Mouse (Mus musculus) ovary, postnatal 10 days (tissue): ENCODE measurements around the gene Bmpr1a.

Experiments used
- DNase-seq: peaks from one replicate; pipeline ENCODE4 v3.0.0; 2022; ENCODE audit warnings: low spot score

Bmpr1a gene

DNA sequence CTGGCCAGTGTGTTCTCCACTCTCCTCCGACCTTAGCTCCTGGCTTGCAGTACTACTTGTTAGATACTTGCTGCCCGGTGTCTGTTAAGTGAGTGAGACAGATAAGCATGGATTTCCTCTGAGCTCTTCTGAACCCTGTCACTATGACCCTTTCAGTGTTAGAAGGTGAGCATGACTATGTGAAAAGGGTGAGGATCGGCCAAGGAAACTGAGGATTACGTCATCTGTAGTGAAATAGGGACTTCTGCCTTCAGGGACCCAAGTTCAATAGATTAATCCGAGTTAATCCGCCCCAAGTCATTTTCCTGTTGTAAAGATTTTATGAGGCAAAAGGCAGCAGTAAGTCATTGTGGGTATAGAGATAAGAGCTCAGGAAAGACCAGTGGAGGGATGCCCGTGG, 2.2 kb upstream of the Bmpr1a start:
- no peak for DNase-seq

DNA sequence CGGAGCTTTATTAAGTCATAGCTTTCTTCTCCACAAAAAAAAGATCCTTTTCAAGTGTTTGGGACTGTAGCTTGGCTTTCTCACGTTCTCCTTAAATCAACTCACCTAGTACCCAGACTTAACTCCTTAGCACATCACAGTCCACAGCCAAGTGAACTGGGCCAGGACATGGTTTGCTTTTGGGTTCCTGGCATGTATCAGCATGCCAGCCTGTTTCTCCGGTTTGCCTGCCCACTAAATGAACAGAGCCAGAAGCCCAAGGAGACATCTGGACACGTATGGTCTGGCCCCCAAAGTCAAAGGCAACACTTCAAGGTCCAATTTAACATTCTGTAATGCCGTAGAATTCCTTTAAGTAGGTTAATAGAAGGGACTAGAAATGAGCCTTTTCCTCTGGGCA, 1.2 kb upstream of the Bmpr1a start:
- no peak for DNase-seq

DNA sequence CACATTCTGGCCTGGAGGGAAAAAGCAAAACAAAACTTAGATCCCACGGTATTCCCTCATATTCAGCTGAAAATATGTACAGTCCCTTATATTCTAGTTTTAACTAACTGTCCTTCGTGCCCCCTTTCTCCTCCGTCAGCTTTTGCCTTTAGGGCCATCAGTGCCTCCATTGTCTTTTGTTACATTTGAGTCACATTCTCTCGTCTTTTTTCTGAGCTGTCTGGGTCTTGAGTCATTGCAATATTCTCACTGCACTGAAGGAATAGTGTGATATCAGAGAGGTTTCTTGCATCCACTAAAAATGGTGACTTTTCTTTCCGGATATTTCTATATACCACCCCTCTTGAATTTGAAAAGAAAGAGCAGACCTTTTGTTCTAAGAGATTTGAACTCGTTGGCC, 618 bp upstream of the Bmpr1a start:
- DNase-seq, result no peak

DNA sequence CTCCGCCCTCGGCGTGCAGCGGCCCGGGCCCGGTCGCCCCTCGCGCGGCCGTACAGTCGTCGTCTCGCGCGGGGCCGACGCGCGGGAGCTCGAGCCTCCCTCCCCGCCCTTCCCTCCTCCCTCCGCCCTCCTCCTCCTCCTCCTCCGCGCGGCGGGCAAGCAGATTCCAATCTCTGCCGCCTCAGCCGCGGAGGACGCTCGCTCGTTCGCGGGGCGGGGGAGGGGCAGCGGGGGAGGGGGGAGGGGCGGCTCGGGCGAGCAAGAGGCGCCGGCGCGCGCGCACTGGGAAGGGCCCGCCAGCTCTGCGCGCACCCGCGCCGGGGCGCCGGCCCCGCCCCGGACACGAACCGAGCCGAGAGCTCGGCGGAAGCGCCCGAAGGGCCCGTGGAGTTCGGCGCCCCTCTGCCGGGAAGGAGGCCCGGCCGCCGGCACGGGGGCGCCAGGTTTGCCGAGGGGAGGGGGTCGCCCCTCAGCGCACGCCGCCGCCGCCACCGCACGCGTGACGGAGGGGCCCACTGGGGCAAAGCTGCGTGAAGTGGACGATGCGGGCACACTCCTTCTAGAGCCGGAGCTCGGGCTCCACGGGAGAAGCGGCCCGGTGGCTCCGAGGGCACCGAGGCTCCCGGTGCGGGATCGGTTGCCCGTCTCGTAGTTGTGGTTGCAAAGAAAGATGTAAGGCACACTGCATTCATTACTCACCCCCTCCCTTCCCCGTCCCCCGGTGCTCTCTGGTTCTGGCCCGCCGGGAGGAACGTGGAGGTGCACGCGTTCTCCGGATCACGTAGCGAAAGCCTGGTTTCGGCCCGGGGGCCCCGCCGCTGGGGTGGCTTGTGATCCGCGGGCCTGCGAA, 441 bp downstream of the Bmpr1a start:
- DNase-seq, result peak; percentile 75

DNA sequence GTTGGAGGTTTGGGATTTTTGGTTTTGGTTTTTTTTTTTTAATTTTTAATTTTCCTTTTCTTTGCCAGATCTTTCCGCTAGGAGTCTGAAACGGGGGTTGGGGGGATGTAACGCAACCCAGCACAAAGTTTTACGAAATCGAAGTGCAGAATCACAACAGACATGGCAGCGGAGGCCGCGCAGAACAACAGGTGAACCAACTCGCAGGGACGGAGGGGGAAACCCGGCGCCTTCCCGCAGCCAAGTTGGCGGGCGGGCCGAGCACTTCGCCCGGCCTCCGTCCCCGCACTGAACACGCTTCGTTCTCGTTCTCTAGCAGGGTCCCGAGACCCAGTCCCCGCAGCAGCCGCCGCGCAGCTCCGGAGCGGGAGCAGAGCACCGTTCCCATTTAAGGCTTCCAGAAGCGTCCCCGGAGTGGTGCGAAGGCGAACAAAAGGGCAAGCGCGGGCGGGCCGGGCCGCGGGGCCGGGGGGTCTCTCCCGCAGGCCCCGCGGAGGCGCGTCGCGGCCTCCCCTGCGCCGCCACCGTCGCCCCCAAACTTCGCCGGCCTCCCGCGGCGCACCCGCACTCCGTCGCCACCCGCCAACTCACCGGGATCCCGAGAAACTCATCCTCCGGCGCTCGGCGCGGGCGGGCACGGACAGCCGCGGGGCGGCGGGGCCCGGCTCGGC, 1.2 kb downstream of the Bmpr1a start:
- peak; percentile 44 for DNase-seq

DNA sequence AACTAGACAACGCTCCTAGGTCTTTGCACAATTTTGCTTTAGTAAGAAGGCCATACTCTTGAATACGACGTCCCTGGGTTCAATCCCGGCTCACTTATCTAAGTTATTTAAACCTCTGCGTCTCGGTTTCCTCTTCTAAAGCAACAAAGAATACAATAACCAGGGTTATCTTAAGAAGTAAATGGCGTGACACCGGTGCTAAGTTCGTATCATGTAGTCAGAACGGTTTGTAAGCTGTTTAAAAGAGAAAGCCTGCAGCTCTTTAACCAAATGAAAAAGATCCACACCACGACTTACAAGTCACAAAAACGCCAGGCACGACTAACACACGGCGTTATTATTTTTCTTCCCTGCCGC, 1.7 kb downstream of the Bmpr1a start:
- no peak for DNase-seq

DNA sequence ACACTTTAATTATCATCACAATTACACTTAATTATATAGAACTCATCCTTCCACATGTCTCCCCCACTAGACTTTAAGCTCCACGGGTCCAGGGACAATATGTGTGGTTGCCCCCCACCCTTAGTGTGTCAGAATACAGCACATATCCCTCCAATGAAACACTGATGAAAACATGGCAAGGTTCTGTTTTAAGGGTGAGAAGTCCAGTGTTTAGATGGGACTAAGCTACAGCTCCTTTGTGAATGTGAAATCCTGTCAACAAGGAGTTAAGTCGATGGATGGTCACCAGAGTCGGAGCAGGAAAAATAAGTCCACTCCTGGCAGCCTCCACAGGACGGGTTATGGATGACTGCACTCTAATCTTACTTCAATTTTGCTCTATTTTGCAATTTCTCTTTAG, 2.8 kb downstream of the Bmpr1a start:
- DNase-seq, result no peak

DNA sequence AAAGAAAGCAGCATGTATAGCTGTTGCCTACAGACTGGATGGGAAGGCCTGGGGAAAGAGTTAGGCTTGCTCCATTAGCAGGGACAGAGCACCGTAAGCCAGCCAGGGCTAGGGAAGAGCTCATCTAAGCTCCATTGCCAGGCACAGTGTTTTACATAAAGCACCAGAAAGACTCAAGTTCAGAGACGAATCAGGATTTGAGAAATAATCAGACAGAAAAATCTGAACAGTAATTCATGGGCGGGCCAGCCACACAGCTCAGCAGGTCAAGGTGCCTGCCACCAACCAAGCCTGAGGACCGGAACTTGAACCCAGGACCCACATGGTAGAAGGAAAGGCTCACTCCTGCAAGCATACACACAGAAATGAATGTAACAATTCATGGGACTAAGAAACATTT, 3.5 kb downstream of the Bmpr1a start:
- no peak for DNase-seq

DNA sequence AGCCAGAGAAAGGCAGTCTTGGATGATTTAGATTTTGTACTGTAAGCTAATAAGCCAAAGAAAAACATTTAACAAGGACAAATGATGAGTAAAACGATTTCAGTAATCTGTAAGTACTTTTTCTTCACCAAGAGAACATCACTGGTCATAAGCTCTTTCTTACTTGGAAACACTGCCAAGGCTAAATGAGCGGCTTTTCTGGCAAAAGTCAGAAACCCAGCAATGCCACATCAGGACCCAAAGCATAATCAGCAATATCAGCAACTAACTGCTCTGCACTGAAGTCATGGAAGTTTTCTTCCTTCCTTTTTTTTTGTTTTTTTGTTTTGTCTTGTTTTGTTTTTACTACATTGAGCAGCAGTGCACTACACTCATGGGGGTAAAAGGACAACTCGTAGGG, 5.8 kb downstream of the Bmpr1a start:
- DNase-seq, result no peak

DNA sequence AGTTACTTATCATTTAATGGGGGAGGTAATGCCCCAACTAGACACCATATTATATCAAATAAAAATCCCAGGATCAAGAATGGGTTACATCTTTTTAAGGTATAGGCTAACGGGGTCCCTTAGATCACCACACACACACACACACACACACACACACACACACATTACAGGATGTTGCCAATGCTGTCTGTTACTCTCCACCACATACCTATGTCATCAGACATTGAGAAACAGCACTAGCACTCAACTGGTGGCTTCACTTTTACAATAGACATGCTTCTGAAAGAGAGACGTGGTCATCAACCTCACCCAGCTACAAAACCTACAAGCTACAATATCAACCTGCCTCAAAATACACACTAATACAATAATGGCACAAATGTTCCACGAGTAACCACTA, 9.5 kb downstream of the Bmpr1a start:
- DNase-seq, result no peak

DNA sequence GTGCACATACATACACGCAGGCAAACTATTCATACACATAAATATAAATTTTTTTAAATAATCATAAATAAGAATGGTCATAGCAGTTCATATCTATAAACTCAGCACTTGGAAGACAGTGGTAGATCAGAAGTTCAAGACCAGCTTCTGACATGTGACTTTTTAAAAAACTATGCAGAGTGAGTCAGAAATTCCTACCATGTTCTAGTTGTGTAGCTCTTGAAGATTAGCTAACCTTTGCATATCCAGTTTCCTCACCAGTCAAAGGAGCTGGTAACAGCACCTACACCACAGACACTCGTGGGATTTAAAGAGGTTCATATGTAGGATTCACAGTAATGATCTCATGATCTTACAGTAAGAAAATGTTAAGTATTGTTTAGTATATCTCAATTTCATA, 10.5 kb downstream of the Bmpr1a start:
- no peak for DNase-seq

DNA sequence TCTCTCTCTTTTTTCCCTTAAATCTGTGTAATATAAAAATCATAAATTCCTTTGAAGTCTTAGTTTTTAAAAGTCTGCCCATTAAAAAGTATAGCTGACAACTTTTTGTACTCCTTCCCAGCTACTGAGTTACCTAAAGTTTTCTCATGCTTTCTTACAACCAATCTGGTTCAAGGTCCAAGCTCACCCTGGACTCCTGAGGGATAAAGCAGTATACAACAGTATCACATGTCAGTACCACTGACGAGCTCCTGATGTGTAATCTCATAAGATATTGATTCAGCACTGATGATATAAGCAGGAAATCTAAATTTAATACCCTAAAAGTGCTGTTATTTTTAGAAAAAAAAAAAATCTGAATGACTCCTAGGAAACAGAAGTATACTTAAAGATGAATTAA, 12.2 kb downstream of the Bmpr1a start:
- no peak for DNase-seq

DNA sequence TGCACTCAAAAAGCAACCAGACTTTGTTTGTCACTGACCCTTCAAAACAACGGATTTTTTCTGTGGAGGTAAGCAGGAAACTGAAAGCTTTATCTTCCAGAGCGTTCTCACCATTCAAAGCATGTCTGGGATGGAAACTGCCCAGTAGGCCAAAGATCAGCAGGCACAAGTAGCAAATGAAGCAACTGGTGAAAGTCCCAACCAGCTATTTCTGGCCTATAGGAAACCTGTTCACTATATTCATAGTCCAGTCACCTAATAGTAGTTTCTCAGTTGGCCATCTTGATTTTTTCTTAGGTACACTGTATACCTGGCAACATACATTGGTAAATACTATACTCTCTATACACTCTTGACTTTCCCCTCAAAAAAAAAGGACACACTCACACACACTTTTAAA, 13.2 kb downstream of the Bmpr1a start:
- DNase-seq, result no peak

DNA sequence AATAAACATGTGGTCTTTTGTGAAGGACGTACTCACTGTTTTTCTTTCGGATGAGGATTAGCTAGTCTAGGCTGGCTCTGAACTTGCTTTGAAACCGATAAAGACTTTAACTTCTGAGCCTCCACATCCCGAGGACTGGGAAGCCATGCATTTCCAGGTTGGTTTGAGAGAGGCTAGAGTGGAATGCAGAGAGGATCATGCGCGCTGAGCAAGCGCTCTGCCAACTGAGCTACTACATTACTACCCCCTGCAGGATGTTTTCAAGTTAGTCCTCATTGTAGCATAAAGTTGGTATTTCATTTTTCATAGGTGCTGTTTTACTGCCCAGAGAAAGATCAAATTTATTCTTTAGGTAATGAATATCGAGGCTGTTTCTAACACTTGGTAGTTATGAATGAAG, 17.0 kb downstream of the Bmpr1a start:
- no peak for DNase-seq

DNA sequence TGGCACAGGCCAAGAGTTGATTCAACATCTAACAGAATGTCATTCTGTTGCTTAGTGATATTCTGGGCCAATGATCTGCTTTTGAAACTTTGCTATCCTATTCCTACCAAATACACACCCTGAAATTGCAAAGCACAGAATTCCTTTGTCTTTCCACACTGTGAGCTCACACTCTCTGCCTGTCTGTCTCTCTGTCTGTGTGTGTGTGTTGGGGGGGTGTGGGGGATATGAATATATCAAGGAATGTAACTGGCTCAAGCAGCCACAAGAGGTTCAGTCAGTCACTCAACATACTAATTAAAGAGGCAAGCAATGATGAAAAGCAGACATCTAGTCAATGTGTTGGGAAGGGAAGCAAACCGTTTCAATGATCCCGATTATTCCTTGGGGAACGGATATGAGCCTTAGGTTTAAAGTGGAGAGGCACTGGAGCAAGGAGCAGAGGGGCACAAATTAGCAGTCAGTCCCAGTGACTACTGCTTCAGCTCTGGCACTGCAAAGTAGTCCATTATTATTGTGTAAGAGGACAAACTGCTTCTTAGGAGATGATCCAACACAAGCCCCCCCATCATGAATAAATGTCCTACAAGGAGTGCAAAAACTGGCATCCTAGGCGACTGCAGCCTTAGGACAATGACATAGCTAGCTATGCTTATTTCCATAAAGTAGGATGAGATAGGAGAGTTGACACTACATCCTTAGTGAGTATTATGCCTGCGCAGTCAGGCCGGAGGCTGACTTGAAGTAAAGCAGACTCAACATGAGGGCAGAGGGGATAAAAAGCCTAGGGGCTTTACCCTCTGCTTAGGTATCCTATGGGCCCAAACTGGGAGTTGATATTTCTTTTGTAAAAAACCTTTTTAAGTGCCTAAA, 19.4 kb downstream of the Bmpr1a start:
- DNase-seq, result no peak

DNA sequence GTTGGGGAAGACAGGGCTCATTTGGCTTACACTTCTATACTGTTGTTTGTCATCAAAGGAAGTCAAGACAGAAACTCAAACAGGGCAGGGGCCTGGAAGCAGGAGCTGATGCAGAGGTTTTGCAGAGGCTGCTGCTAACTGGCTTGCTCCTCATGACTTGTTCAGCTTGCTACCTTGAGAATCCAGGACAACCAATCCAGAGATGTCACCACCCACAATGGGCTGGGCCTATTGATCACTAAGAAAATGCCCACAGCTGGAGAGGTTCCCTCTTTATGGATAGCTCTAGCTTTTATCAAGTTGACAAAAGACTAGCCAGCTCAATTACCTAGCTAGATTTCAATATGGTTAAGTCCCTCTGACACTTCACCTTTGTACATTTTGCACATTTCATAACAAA, 31.6 kb downstream of the Bmpr1a start:
- DNase-seq, result no peak

DNA sequence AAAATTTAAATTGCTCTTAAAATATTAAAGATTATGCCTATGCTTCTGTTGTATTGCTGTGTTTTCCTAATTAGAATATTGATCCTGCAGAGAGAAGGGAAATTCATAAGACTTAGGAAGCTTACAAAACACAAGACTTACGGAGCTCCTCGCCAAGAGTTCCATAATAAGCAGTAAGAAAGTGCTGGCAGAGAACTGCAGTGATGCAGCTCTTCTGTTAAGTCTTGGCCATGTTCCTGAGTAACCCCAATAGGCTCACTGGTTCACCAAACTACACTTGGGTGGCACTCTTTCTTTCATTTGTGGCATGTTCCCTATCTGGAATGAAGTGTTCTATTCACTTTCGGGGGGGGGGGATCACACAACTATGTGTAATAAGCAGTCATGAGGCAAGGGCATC, 36.9 kb downstream of the Bmpr1a start:
- DNase-seq, result no peak

DNA sequence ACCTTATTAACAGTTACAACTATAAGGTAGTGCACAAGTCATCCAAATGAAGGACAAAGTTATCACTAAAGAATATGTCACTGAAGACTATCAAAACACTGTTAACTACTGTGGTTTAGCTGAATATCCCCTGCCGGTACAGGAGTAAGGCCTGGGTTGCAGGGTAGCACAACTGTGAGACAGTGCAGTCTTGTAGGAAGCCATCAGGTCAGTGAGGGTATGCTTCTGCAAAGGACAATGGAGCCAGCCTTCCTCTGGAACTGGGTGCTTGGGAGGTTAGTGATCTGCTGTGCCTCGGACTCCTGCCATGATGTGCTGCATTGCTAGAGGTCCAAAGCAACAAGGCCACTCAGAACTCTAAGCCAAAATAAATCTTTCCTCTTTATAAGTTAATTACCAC, 43.8 kb downstream of the Bmpr1a start:
- DNase-seq, result no peak

DNA sequence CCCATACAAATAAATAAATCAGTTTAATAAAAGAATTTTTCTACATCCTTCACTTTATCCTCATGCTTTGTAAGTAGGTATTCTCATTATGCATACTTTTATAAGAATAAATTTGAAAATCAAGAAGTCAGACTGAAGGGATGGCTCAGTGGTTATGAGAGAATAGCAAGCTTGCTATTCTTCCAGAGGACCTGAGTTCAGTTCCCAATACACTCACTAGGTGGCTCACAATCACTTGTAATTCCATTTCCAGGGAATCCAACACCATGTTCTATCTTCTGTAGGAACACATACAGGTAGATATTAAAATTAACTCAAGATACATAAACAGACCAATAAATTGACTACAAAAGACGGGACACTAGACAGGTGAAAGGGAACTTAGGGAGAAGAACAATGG, 44.3 kb downstream of the Bmpr1a start:
- DNase-seq, result no peak

DNA sequence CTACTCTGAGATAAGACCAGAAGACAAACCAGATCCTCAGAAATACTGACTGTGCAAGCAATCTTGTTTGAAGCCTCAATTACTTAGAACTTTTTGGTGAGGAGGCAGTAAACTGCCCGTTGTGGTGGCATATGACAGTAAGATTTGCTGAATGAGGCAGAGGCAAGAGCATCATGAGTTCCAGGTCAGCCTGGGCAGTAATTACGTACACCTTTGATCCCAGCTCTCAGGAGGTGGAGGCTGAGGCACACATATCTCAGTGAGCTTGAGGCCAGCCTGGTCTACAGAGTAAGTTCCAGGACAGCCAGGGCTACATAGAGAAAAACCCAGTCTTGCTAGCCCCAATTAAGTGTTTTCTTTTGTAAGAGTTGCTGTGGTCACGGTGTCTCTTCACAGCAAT, 48.9 kb downstream of the Bmpr1a start:
- no peak for DNase-seq

DNA sequence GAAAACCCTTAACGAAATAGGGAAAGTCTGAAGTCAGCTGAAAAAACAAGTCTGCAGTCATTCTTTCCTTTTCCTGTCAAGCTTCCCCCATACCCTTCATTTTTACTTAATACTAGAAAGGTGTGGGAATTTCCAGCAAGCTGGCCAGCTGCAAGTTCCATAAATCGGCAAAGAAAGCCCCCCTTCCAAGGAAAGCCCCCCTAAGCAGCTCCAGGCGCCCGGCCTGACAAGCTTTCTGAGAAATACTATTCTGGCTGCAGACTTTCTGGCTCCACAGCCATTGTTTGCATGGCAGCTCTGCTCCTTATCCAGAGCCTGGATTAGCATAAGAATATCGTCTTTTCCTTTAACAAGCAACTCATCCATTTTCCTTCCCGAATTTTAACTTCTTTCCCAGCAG, 49.5 kb downstream of the Bmpr1a start:
- DNase-seq, result no peak

DNA sequence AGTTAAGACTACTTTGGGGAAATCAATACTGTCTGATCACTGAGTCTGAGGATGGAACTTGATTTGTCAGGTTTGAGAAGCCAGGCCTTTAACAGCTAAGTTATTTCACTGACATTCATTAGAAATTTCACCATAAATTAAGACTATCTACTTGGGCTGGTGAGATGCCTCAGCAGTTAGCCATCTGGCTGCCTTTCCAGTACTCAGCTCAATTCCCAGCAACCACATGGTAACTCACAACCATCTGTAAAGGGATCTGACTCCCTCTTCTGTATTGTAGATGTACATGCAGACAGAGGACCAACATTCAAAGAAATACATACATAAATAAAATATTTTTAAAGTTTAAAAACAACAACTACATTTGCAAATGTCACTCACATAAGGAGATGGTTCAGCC, 51.3 kb downstream of the Bmpr1a start:
- DNase-seq, result no peak

DNA sequence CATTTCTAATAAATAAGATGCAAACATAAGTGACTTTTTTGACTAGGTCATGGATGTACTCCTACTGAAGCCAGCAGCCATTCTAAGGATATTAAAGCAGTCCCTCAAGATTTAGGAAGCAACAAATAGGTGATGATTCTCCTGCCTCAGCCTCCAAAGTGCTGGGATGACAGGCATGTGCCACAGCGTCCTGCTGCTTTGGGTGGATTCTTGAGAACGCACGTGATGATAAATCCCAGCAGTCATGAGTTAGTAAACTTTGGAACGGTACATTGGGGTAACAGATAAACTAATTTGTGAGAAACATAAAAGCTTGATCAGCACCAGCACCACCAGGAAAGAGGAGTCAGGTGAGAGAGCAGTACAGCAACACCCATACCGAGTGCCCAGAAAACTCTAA, 52.7 kb downstream of the Bmpr1a start:
- no peak for DNase-seq
